Mouse (Mus musculus) CH12.LX (cell line): ENCODE measurements at regions not wholly inside any gene's neighbourhood (a gene's known extent, or its start where the extent isn't known, plus 50 kb on each side); places are given as distances from the start of the nearest gene placed in this dataset.

Experiments
- CHD2 ChIP-seq: IDR thresholded peaks from 2 replicates; pipeline ENCODE4 v1.6.1; 2011; ENCODE audit warnings: low read length, improper control_type of control experiment
- MAZ ChIP-seq: IDR thresholded peaks from 2 replicates; pipeline ENCODE4 v1.6.1; 2012; ENCODE audit warnings: low read depth, mild to moderate bottlenecking, inconsistent platforms, low read length, improper control_type of control experiment, moderate library complexity
- POLR2A ChIP-seq: IDR thresholded peaks from 2 replicates; pipeline ENCODE4 v1.6.1; 2011; ENCODE audit warnings: low read depth, mild to moderate bottlenecking, improper control_type of control experiment, low read length
- POLR2AphosphoS2 ChIP-seq: IDR thresholded peaks from 2 replicates; pipeline ENCODE4 v1.6.1; 2011; ENCODE audit warnings: low read depth, low read length, improper control_type of control experiment
- TCF12 ChIP-seq: IDR thresholded peaks from 2 replicates; pipeline ENCODE4 v1.6.1; 2014; ENCODE audit warnings: low read depth, mild to moderate bottlenecking, inconsistent platforms, low read length, improper control_type of control experiment

- TF ChIP-seq MAZ (no peak), TCF12 (no peak), POLR2A (no peak), POLR2AphosphoS2 (no peak), CHD2 (no peak)
Measured at GRCm38 (mm10) chrX:11626274-11626878, 298.8 kb downstream of the H2al1j start.
